Mouse (Mus musculus) heart, embryonic 13.5 days (tissue): ENCODE measurements at regions not wholly inside any gene's neighbourhood (a gene's known extent, or its start where the extent isn't known, plus 50 kb on each side); places are given as distances from the start of the nearest gene placed in this dataset.

Experiments
- ATAC-seq: fragments of 200-750 bp; cut with Nextera tagmentation; 2 replicates; pipeline ENCODE4 v1.8.0; 2017; ENCODE audit warnings: moderate TSS enrichment; ENCODE audit not compliant: insufficient number of reproducible peaks, low FRiP score, low TSS enrichment; ENCODE audit errors: extremely low read depth
- H3K27ac ChIP-seq: fragments of 300-500 bp; sonication (generic); replicated peaks from 2 replicates; pipeline ENCODE4 v1.5.1; 2015; ENCODE audit warnings: moderate library complexity, mild to moderate bottlenecking, inconsistent platforms
- H3K27me3 ChIP-seq: fragments of 300-500 bp; sonication (generic); replicated peaks from 2 replicates; pipeline ENCODE4 v1.6.1; 2015; ENCODE audit warnings: mild to moderate bottlenecking, inconsistent platforms
- H3K36me3 ChIP-seq: fragments of 300-500 bp; sonication (generic); 2 replicates; pipeline ENCODE4 v1.6.1; 2015; ENCODE audit warnings: mild to moderate bottlenecking, inconsistent platforms
- H3K4me1 ChIP-seq: fragments of 300-500 bp; sonication (generic); 2 replicates; pipeline ENCODE4 v1.6.1; 2015; ENCODE audit warnings: inconsistent platforms
- H3K4me2 ChIP-seq: fragments of 300-500 bp; sonication (generic); 2 replicates; pipeline ENCODE4 v1.6.1; 2015; ENCODE audit warnings: inconsistent platforms, mild to moderate bottlenecking, moderate library complexity
- H3K4me3 ChIP-seq: fragments of 300-500 bp; sonication (generic); 2 replicates; pipeline ENCODE4 v1.5.1; 2015; ENCODE audit warnings: moderate library complexity, mild to moderate bottlenecking, inconsistent platforms
- H3K9ac ChIP-seq: fragments of 300-500 bp; sonication (generic); 2 replicates; pipeline ENCODE4 v1.6.1; 2015; ENCODE audit warnings: inconsistent platforms, mild to moderate bottlenecking, moderate library complexity
- H3K9me3 ChIP-seq: fragments of 300-500 bp; sonication (generic); 2 replicates; pipeline ENCODE4 v1.6.1; 2016; ENCODE audit warnings: inconsistent platforms
- WGBS: fragments of 180-500 bp; shearing (Covaris S2); methylation state at CpG from one replicate; pipeline ENCODE4 v1.1.7; 2015; ENCODE audit warnings: mixed read lengths; 5-methylcytosine and 5-hydroxymethylcytosine counted together

GRCm38 (mm10) chr5:33512253-33512884 is 78.6 kb upstream of the Nkx1-1 start:
- Histone ChIP-seq H3K9ac (no peak overlapping the region), H3K9me3 (no peaks in the 10 kb centered on the region), H3K4me2 (peak overlapping the region; percentile 31; the same call in 1 of the 2 replicates), H3K27ac (no peak overlapping the region), H3K36me3 (no peaks in the 10 kb centered on the region), H3K4me3 (no peak overlapping the region), H3K4me1 (peaks cover 4% of the 10 kb centered on the region; the same call in 1 of the 2 replicates), H3K27me3 (peaks cover 32% of the 10 kb centered on the region)
- no peak for ATAC-seq
- 41% methylated on average over 22 of the region's 22 CpGs for WGBS

GRCm38 (mm10) chr5:33511529-33512252 is 77.9 kb upstream of the Nkx1-1 start:
- H3K27ac ChIP-seq = no peak overlapping the region
- 64% methylated on average over 25 of the region's 25 CpGs for WGBS
- H3K9ac ChIP-seq = no peak overlapping the region
- peaks cover 28% of the 10 kb centered on the region for H3K27me3 ChIP-seq
- peak overlapping the region; percentile 31; the same call in 1 of the 2 replicates for H3K4me2 ChIP-seq
- no peaks in the 10 kb centered on the region for H3K9me3 ChIP-seq
- no peak for ATAC-seq
- H3K4me1 ChIP-seq = peaks cover 4% of the 10 kb centered on the region; the same call in 1 of the 2 replicates
- H3K36me3 ChIP-seq = no peaks in the 10 kb centered on the region
- no peak overlapping the region for H3K4me3 ChIP-seq

GRCm38 (mm10) chr5:33505786-33506185 is 72.0 kb upstream of the Nkx1-1 start:
- Histone ChIP-seq H3K9ac (no peak overlapping the region), H3K4me3 (no peak overlapping the region), H3K4me1 (peaks cover 11% of the 10 kb centered on the region), H3K27ac (no peak overlapping the region), H3K9me3 (no peaks in the 10 kb centered on the region), H3K4me2 (no peak overlapping the region), H3K36me3 (no peaks in the 10 kb centered on the region), H3K27me3 (peaks cover 29% of the 10 kb centered on the region; the same call in 1 of the 2 replicates)
- ATAC-seq = no peak
- WGBS = 55% methylated on average over 13 of the region's 13 CpGs

- Histone ChIP-seq H3K4me3 (no peak overlapping the region), H3K36me3 (no peaks in the 10 kb centered on the region), H3K4me1 (peaks cover 11% of the 10 kb centered on the region), H3K9ac (no peak overlapping the region; the same call in 1 of the 2 replicates), H3K4me2 (no peak overlapping the region), H3K27ac (no peak overlapping the region), H3K9me3 (no peaks in the 10 kb centered on the region), H3K27me3 (peaks cover 48% of the 10 kb centered on the region)
- no peak for ATAC-seq
- WGBS = 56% methylated on average over 23 of the region's 23 CpGs
These were observed 68.1 kb upstream of the Nkx1-1 start for GRCm38 (mm10) chr5:33501735-33502495.

GRCm38 (mm10) chr5:33501211-33501610 is 67.4 kb upstream of the Nkx1-1 start:
- Histone ChIP-seq H3K4me3 (no peak overlapping the region), H3K9ac (no peak overlapping the region), H3K4me1 (peaks cover 11% of the 10 kb centered on the region), H3K36me3 (no peaks in the 10 kb centered on the region), H3K4me2 (no peak overlapping the region), H3K9me3 (no peaks in the 10 kb centered on the region), H3K27me3 (peaks cover 54% of the 10 kb centered on the region), H3K27ac (no peak overlapping the region)
- 47% methylated on average over 7 of the region's 7 CpGs for WGBS
- no peak for ATAC-seq

GRCm38 (mm10) chr5:33495900-33496529 is 62.2 kb upstream of the Nkx1-1 start:
- H3K9me3 ChIP-seq = no peaks in the 10 kb centered on the region
- H3K27me3 ChIP-seq = peaks cover 57% of the 10 kb centered on the region
- H3K36me3 ChIP-seq = no peaks in the 10 kb centered on the region
- ATAC-seq = no peak
- 28% methylated on average over 6 of the region's 6 CpGs for WGBS
- H3K9ac ChIP-seq = no peak overlapping the region
- H3K27ac ChIP-seq = no peak overlapping the region
- no peak overlapping the region for H3K4me2 ChIP-seq
- peaks cover under 1% of the 10 kb centered on the region; the same call in 1 of the 2 replicates for H3K4me1 ChIP-seq
- H3K4me3 ChIP-seq = no peak overlapping the region

- Histone ChIP-seq H3K27ac (no peak overlapping the region), H3K9ac (no peak overlapping the region)
- WGBS = 63% methylated on average over 6 of the region's 6 CpGs
These were observed 61.5 kb upstream of the Nkx1-1 start for GRCm38 (mm10) chr5:33495276-33495675.

GRCm38 (mm10) chr5:33492604-33493315 is 59.0 kb upstream of the Nkx1-1 start:
- WGBS = 78% methylated on average over 11 of the region's 11 CpGs
- H3K4me2 ChIP-seq = no peak overlapping the region

More at GRCm38 (mm10) chr5:33495276-33495675, 61.5 kb upstream of the Nkx1-1 start:
- Histone ChIP-seq H3K4me2 (no peak overlapping the region), H3K4me3 (no peak overlapping the region), H3K4me1 (peaks cover 8% of the 10 kb centered on the region; the same call in 1 of the 2 replicates), H3K36me3 (no peaks in the 10 kb centered on the region), H3K9me3 (no peaks in the 10 kb centered on the region), H3K27me3 (peaks cover 59% of the 10 kb centered on the region)
- ATAC-seq = no peak

GRCm38 (mm10) chr5:33489286-33489685 is 55.5 kb upstream of the Nkx1-1 start:
- no peak overlapping the region for H3K4me2 ChIP-seq
- 59% methylated on average over 6 of the region's 6 CpGs for WGBS
- H3K27ac ChIP-seq = no peak overlapping the region
- H3K9me3 ChIP-seq = no peaks in the 10 kb centered on the region
- H3K4me1 ChIP-seq = peaks cover 58% of the 10 kb centered on the region
- H3K9ac ChIP-seq = no peak overlapping the region
- no peak overlapping the region for H3K4me3 ChIP-seq
- no peaks in the 10 kb centered on the region for H3K36me3 ChIP-seq
- H3K27me3 ChIP-seq = peaks cover 46% of the 10 kb centered on the region
- ATAC-seq = no peak

More at GRCm38 (mm10) chr5:33492604-33493315, 59.0 kb upstream of the Nkx1-1 start:
- Histone ChIP-seq H3K4me1 (peaks cover 32% of the 10 kb centered on the region), H3K36me3 (no peaks in the 10 kb centered on the region), H3K9ac (no peak overlapping the region), H3K9me3 (no peaks in the 10 kb centered on the region), H3K27me3 (peaks cover 50% of the 10 kb centered on the region), H3K27ac (no peak overlapping the region), H3K4me3 (no peak overlapping the region)
- no peak for ATAC-seq

- H3K27ac ChIP-seq = peak overlapping the region; percentile 69
- peaks cover 58% of the 10 kb centered on the region for H3K4me1 ChIP-seq
These were observed 54.4 kb upstream of the Nkx1-1 start for GRCm38 (mm10) chr5:33488152-33488561.

More at GRCm38 (mm10) chr5:33488152-33488561, 54.4 kb upstream of the Nkx1-1 start:
- 7% methylated on average over 9 of the region's 9 CpGs for WGBS
- Histone ChIP-seq H3K27me3 (peaks cover 55% of the 10 kb centered on the region), H3K36me3 (no peaks in the 10 kb centered on the region), H3K4me3 (no peak overlapping the region), H3K9me3 (no peaks in the 10 kb centered on the region), H3K9ac (peak overlapping the region; percentile 37), H3K4me2 (peak overlapping the region; percentile 33; the same call in 1 of the 2 replicates)
- peak; percentile 48; the same call in 1 of the 2 replicates for ATAC-seq
